Mouse (Mus musculus): Measurements from ENCODE around the gene Slc35f2. TPM values are rescaled to one million over a fixed set of nuclear protein-coding genes. Genes with fewer than 3 reads are reported as not detected.
A peak's percentile ranks its signal among the peaks of the same experiment; 100 is the strongest.

Slc35f2 gene
- polyA plus RNA-seq, 1 experiment = 52.8 TPM

- Histone ChIP-seq H3K4me3 (ENCODE audit: low read depth, low read length) (peak overlapping the region; percentile 55), H3K27me3 (ENCODE audit: control insufficient read depth, insufficient read depth, low read length, poor library complexity, severe bottlenecking) (no peaks in the 10 kb centered on the region), H3K27ac (ENCODE audit: insufficient read depth, low read length) (peak overlapping the region; percentile 99), H3K9me3 (replicated peaks; ENCODE audit: control insufficient read depth, insufficient read depth, low read length, poor library complexity, severe bottlenecking) (no peaks in the 10 kb centered on the region), H3K36me3 (ENCODE audit: control insufficient read depth, insufficient read depth, low read length, poor library complexity, severe bottlenecking) (peaks cover 32% of the 10 kb centered on the region), H3K4me1 (ENCODE audit: control insufficient read depth, insufficient read depth, low read length) (no peaks in the 10 kb centered on the region), H3K9ac (ENCODE audit: low read depth, poor library complexity, severe bottlenecking) (no peak overlapping the region)
- TF ChIP-seq EP300 (IDR thresholded peaks at IDR 0.05; ENCODE audit: insufficient read depth, low read depth, low read length) (peak; percentile 86), POLR2A (IDR thresholded peaks at IDR 0.05; ENCODE audit: insufficient read depth, low read length) (no peak)
Measured at GRCm38 (mm10) chr9:53806496-53807086, 35.3 kb downstream of the Slc35f2 start.

DNA sequence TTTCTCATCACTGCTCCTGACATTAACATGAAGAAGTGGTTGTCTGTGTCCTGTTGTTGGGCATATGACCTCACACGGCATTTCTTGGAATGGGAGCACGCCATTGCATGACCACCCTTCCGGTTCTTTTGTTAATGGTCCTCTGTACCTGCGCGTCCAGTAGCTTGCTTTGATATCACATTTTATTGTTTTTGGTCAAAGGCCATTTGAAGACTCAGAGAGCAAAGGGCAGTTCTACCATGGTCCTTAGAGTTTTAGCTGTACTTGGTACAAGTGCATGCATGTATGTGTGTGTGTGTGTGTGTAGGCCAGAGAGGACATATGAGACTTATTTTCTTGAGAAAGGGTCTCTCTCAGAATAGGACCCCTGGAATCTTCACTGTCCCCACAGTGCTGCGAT, 42.1 kb downstream of the Slc35f2 start:
- Histone ChIP-seq H3K9me3 (replicated peaks; ENCODE audit: control insufficient read depth, insufficient read depth, low read length, poor library complexity, severe bottlenecking) (no peaks in the 10 kb centered on the region), H3K4me1 (ENCODE audit: control insufficient read depth, insufficient read depth, low read length) (no peaks in the 10 kb centered on the region), H3K27ac (ENCODE audit: insufficient read depth, low read length) (no peak overlapping the region), H3K9ac (ENCODE audit: low read depth, poor library complexity, severe bottlenecking) (no peak overlapping the region), H3K36me3 (ENCODE audit: control insufficient read depth, insufficient read depth, low read length, poor library complexity, severe bottlenecking) (peaks cover 52% of the 10 kb centered on the region), H3K4me3 (ENCODE audit: low read depth, low read length) (no peak overlapping the region), H3K27me3 (ENCODE audit: control insufficient read depth, insufficient read depth, low read length, poor library complexity, severe bottlenecking) (no peaks in the 10 kb centered on the region)
- no peak for TF ChIP-seq EP300 (IDR thresholded peaks at IDR 0.05; ENCODE audit: insufficient read depth, low read depth, low read length)
- TF ChIP-seq CTCF (IDR thresholded peaks at IDR 0.05; ENCODE audit: low read depth, low read length) = no peak
- TF ChIP-seq POLR2A (IDR thresholded peaks at IDR 0.05; ENCODE audit: insufficient read depth, low read length) = no peak

- no peak overlapping the region for H3K27ac ChIP-seq (ENCODE audit: insufficient read depth, low read length)
- H3K27me3 ChIP-seq (ENCODE audit: control insufficient read depth, insufficient read depth, low read length, poor library complexity, severe bottlenecking) = no peaks in the 10 kb centered on the region
- TF ChIP-seq CTCF (IDR thresholded peaks at IDR 0.05; ENCODE audit: low read depth, low read length) (peak; percentile 27), POLR2A (IDR thresholded peaks at IDR 0.05; ENCODE audit: insufficient read depth, low read length) (no peak), EP300 (IDR thresholded peaks at IDR 0.05; ENCODE audit: insufficient read depth, low read depth, low read length) (no peak)
- H3K9ac ChIP-seq (ENCODE audit: low read depth, poor library complexity, severe bottlenecking) = no peak overlapping the region
- no peaks in the 10 kb centered on the region for H3K9me3 ChIP-seq (replicated peaks; ENCODE audit: control insufficient read depth, insufficient read depth, low read length, poor library complexity, severe bottlenecking)
- H3K4me3 ChIP-seq (ENCODE audit: low read depth, low read length) = no peak overlapping the region
- no peaks in the 10 kb centered on the region for H3K4me1 ChIP-seq (ENCODE audit: control insufficient read depth, insufficient read depth, low read length)
- H3K36me3 ChIP-seq (ENCODE audit: control insufficient read depth, insufficient read depth, low read length, poor library complexity, severe bottlenecking) = peaks cover 22% of the 10 kb centered on the region
Measured at GRCm38 (mm10) chr9:53818760-53819159, 47.4 kb downstream of the Slc35f2 start.

DNA sequence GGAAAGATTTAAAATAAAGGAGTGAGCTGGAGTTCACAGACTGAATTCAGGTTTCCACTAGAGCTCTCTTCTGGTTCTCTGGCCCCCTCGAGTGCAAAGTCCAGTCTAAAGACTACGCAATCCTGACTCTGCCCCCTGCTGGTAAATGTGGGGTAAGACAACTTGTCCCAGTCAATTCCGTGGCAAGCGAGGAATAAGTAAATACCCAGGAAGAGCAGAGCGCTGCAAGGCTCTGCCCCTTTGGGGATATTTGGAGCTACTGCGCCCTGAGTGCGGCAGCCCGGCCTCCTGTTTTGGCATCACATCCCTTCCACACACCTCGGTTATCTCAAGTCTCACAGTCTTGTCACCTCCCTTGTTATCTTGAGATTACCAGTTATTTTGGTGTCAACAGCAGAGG, 54.0 kb downstream of the Slc35f2 start:
- H3K36me3 ChIP-seq (ENCODE audit: control insufficient read depth, insufficient read depth, low read length, poor library complexity, severe bottlenecking) = no peaks in the 10 kb centered on the region
- no peak overlapping the region for H3K27ac ChIP-seq (ENCODE audit: insufficient read depth, low read length)
- H3K9me3 ChIP-seq (replicated peaks; ENCODE audit: control insufficient read depth, insufficient read depth, low read length, poor library complexity, severe bottlenecking) = no peaks in the 10 kb centered on the region
- no peaks in the 10 kb centered on the region for H3K4me1 ChIP-seq (ENCODE audit: control insufficient read depth, insufficient read depth, low read length)
- no peaks in the 10 kb centered on the region for H3K27me3 ChIP-seq (ENCODE audit: control insufficient read depth, insufficient read depth, low read length, poor library complexity, severe bottlenecking)
- no peak overlapping the region for H3K4me3 ChIP-seq (ENCODE audit: low read depth, low read length)
- peak; percentile 64 for TF ChIP-seq CTCF (IDR thresholded peaks at IDR 0.05; ENCODE audit: low read depth, low read length)
- TF ChIP-seq POLR2A (IDR thresholded peaks at IDR 0.05; ENCODE audit: insufficient read depth, low read length) = no peak
- TF ChIP-seq EP300 (IDR thresholded peaks at IDR 0.05; ENCODE audit: insufficient read depth, low read depth, low read length) = no peak
- H3K9ac ChIP-seq (ENCODE audit: low read depth, poor library complexity, severe bottlenecking) = no peak overlapping the region

DNA sequence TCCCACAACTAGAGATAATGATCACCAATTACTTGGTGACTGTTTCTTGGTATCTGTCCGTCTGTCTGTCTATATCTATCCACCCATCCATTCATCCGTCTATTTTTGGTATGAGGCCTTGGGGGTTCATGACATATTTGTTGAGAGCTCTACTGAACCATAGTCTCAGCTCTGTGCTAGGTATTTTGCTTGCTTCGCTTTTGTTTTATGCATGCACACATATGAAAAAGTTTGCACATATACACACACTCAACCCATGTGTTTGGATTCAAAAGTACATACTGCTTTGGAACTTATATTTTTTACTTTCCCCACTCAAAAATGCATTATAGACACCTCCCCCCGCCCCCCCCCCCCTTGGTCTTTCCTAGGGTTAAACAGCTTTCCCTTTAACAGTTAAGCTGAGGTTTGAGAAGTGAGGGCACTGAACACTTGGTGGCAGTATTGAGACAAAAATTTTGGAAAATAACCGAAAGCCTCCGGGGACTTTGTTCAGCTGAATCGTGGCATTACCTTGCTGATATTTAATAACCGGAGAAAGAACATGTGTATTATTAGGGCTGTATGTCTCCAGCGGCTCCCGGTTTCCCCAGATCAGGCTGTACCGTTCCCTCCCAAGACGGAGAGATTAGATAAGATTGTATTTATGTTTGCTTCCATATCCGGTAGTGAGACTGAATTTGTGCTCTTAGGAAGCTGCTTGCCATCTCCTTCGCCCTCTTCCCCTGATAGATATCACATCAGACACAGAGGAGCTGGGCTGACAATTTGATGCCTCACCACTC, 57.9 kb downstream of the Slc35f2 start:
- TF ChIP-seq EP300 (IDR thresholded peaks at IDR 0.05; ENCODE audit: insufficient read depth, low read depth, low read length) (no peak), CTCF (IDR thresholded peaks at IDR 0.05; ENCODE audit: low read depth, low read length) (no peak), POLR2A (IDR thresholded peaks at IDR 0.05; ENCODE audit: insufficient read depth, low read length) (no peak)
- H3K27ac ChIP-seq (ENCODE audit: insufficient read depth, low read length) = no peak overlapping the region

DNA sequence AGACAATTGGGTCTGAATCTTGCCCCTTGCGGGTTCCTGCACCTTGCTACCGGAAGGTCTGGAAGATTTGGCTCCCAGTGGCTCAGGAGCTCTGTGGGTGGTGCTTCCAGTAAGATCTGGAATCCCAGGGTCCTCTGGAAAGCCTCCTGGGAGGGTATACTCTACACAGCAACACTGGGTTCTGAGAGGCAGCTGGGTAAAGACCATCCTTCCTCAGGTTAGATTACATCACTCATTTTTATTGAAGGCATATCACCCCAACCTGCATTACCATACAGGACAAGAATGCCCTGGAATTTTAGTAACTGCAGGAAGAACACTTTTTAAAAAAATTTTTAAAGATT, 58.5 kb downstream of the Slc35f2 start:
- Histone ChIP-seq H3K9me3 (replicated peaks; ENCODE audit: control insufficient read depth, insufficient read depth, low read length, poor library complexity, severe bottlenecking) (no peaks in the 10 kb centered on the region), H3K4me1 (ENCODE audit: control insufficient read depth, insufficient read depth, low read length) (no peaks in the 10 kb centered on the region), H3K9ac (ENCODE audit: low read depth, poor library complexity, severe bottlenecking) (peak overlapping the region; percentile 84), H3K4me3 (ENCODE audit: low read depth, low read length) (peak overlapping the region; percentile 79), H3K27me3 (ENCODE audit: control insufficient read depth, insufficient read depth, low read length, poor library complexity, severe bottlenecking) (no peaks in the 10 kb centered on the region), H3K36me3 (ENCODE audit: control insufficient read depth, insufficient read depth, low read length, poor library complexity, severe bottlenecking) (no peaks in the 10 kb centered on the region), H3K27ac (ENCODE audit: insufficient read depth, low read length) (no peak overlapping the region)
- TF ChIP-seq CTCF (IDR thresholded peaks at IDR 0.05; ENCODE audit: low read depth, low read length) (no peak), POLR2A (IDR thresholded peaks at IDR 0.05; ENCODE audit: insufficient read depth, low read length) (no peak), EP300 (IDR thresholded peaks at IDR 0.05; ENCODE audit: insufficient read depth, low read depth, low read length) (no peak)

More for the DNA sequence above, 57.9 kb downstream of the Slc35f2 start:
- Histone ChIP-seq H3K9ac (ENCODE audit: low read depth, poor library complexity, severe bottlenecking) (peak overlapping the region; percentile 84), H3K27me3 (ENCODE audit: control insufficient read depth, insufficient read depth, low read length, poor library complexity, severe bottlenecking) (no peaks in the 10 kb centered on the region), H3K4me3 (ENCODE audit: low read depth, low read length) (peak overlapping the region; percentile 79), H3K36me3 (ENCODE audit: control insufficient read depth, insufficient read depth, low read length, poor library complexity, severe bottlenecking) (no peaks in the 10 kb centered on the region), H3K4me1 (ENCODE audit: control insufficient read depth, insufficient read depth, low read length) (no peaks in the 10 kb centered on the region), H3K9me3 (replicated peaks; ENCODE audit: control insufficient read depth, insufficient read depth, low read length, poor library complexity, severe bottlenecking) (no peaks in the 10 kb centered on the region)
